Mouse (Mus musculus) testis, postnatal 14 days (tissue): Measurements from ENCODE around the gene Cldn15.
"Not testable (repeated sequence)": the region's sequence is repeated elsewhere in the genome, so short reads cannot be mapped to it uniquely, and the experiment has no call there.

Experiments
- DNase-seq: peaks from one replicate; pipeline ENCODE4 v3.0.0; 2021; ENCODE audit warnings: low spot score

Gene Cldn15

GRCm38 (mm10) chr5:136966331-136966730 is at the start of gene Cldn15:
Cldn15 (plus strand) TSS chr5:136966616.
- DNase-seq, result no peak

- no peak for DNase-seq
Observed at GRCm38 (mm10) chr5:136917613-136918242, 48.7 kb upstream of the Cldn15 start.

GRCm38 (mm10) chr5:136918655-136919472 is 47.6 kb upstream of the Cldn15 start:
- peak; percentile 77 for DNase-seq

- no peak for DNase-seq
Observed at GRCm38 (mm10) chr5:136919546-136920301, 46.7 kb upstream of the Cldn15 start.

- no peak for DNase-seq
Observed at GRCm38 (mm10) chr5:136922830-136923229, 43.6 kb upstream of the Cldn15 start.

DNA sequence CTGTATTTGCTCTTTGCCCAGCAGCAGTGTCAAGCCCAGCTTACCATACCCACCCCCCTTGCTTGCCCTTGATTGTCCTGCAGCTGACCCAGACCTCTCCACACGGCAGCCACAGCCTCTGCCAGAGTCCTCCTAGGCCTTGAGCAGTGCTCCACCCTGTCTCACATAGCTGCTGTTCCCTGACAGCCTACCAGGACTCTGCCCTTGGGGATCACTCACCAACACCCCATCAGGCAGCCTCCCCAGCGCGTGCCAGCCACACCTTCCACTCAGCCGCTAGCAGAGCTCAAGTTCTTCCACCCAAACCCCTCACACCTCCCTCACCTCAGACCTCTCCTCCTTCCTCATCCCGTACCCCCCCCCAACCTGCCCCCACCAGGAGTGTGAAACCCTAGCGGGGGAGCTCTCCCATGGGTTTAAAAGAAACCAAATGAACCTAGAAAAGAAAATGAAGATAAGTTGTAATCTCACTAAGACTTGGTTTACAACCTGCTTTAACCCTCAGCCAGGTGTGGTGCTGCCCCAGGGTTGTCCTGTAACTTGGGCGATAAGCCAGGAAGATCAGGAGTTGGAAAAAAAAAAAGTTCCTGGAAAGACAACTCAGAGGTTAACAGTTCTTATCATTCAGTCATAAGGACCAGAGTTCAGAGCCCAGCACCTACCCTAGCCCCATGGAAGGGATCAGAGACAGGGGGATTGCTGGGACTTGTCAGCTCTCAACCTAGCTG is 42.5 kb upstream of the Cldn15 start:
- DNase-seq, result no peak

DNA sequence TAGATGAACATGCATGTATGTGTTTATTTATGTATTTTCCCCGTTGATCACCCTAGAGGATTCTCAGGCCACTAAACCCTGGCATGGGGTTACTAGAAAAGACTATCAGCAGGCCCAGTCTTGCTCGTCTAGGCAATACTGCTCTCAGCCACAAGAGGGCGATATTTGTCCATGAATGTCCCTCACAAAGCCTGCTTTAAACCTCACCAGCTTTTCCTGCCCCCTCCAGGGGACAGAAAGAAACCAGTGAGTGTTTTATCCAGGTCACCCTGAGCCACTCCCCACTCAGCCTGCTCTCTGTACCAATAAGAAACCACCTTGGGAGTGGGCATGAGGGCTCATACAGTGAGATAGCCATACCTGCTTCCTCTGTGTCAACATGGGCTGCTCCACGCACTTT is 37.3 kb upstream of the Cldn15 start:
- DNase-seq, result peak; percentile 71

GRCm38 (mm10) chr5:136931896-136932295 is 34.5 kb upstream of the Cldn15 start:
- no peak for DNase-seq

DNA sequence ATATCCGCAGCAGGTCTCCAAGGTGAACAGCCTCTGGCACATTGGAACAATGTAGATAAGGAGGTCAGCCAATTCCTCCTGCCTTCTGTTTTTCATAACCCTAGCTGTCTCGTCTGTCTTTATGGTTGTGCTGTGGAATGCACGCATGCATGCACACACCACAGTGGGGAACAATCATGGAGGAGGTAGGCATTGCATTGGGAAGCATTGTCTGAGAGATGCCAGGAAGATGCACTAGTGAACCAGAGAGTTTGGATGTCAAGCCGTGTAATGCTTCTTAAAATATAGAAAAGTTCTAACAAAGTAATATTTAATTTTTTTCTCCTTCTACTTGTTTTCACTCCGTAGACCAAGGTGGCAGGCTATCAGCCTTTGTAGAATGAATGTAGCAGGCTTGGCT is 33.5 kb upstream of the Cldn15 start:
- no peak for DNase-seq

- no peak for DNase-seq
Observed at GRCm38 (mm10) chr5:136933930-136934329, 32.5 kb upstream of the Cldn15 start.

DNA sequence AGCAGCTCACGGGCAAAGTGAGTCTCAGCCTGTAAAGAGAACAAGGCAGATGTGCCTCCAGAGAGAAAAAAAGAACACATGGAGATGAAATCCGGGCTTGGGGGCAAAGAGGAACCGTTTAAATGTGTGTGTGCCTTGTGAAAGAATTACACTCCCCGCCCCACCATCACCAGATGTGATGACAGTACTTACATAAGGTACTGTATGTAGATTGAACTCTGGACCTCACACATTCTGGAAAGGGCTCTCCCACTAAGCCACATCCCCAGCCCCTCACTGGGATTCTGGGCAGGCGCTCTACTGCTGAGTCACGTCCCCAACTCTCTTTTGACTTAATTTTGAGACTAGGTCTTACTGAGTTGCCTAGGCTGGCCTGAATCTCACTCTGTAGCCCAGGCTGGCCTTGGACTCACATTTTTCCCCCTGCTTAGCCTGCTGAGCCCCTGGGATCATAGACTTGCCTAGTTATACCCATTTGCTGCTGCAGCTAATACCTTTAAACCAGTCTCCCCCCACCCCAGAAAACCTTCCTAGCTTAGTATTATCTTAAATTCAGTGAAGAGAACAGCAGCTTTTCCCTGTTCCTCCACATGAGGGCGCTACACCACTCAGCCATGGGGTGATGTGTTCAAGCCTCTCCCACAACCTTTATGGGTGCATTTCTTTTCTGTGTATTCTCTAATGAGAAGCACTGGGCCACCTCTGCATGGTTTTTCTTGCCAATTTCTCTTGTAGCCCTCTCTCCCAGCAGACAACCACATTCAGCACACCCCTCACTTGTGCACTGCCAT is 30.3 kb upstream of the Cldn15 start:
- no peak for DNase-seq

DNA sequence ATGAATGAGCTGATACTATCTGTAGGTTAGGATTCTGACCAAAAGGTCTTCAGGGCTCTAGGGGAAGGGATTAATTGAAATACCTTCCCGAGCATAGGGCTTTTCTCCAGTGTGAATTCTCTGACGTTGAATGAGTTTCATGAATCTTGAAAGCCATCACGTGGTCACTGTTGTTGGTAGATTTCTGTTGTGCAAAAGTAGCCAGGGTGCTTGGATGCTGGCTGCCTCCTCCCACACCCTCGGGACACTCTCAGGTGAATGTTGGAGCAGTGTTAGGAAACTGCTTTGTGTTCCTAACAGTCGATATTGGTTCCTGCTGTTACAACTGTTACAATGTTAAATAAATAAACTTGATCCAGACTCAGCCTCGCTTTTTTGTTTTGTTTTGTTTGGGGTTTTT is 29.7 kb upstream of the Cldn15 start:
- no peak for DNase-seq

DNA sequence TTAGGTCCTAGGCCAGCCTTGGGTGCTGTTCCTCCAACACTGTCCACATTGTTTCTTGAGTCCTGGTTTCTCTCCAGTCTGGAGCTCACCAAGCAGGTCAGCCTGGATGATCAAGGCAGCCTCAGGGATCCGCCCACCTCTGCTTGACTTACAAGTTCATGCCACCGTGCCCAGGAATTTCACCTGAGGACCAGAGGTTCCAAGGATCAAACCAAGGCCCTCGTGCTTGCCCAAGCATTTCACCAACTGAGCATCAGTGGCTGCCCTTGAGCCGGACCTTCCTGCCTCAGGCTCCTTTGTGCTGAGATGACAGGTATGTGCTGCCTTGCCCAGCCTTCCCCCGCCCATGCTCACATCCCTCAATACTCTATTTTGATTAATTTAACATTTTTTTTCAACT is 28.8 kb upstream of the Cldn15 start:
- DNase-seq, result no peak

GRCm38 (mm10) chr5:136939284-136939683 is 27.1 kb upstream of the Cldn15 start:
- peak; percentile 60 for DNase-seq

DNA sequence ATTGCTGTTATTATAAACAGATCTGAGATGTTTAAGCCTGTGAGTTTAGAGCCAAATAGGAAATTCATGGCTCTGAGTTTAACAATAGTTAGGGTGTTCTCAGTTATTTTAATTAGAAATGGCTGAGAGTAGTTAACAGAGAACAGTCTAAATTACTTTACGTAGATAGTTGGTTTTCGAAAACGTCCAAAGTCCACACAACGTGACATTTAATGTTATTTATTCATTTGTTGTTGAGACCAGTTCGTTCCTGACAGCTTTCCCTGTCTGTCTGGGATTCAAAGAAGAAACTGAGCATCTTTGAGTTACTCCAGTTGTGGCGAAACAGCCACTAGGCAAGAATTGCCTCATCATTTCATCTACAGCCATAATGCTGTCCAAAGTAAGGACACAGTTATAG is 26.4 kb upstream of the Cldn15 start:
- not testable (repeated sequence) for DNase-seq

DNA sequence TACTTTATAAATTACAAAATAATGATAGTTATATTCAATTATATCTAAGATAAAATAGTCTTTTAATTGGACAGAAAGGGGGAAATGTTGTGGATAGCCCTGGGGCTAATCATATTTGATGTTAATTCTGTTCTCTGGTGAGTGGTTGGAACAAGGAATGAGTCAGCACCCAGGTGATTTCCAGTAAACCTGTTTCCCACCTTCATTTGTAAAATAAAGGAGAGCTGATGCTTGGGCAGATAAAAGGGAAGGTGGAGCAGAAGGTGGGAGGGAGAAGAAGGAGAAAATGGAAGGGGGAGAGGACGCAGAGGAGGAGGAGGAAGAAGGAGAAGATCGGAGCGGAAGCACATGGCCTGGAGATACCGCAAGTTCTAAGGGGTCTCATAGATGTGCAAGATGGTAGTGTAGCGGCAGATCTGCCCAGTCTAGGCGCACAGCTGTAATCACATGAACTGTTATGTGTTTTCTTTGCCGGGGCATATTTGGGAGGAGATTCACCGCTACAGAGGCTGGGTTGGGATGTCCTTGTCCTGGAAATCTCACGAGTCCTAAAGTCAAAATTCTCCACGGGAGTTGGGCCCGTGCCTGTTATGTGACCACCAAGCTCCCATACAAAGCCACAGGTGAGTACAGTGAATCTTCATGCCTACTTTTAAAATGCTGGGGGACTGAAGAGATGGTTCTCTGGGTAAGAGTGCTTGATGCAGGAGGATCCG is 25.4 kb upstream of the Cldn15 start:
- no peak for DNase-seq

DNA sequence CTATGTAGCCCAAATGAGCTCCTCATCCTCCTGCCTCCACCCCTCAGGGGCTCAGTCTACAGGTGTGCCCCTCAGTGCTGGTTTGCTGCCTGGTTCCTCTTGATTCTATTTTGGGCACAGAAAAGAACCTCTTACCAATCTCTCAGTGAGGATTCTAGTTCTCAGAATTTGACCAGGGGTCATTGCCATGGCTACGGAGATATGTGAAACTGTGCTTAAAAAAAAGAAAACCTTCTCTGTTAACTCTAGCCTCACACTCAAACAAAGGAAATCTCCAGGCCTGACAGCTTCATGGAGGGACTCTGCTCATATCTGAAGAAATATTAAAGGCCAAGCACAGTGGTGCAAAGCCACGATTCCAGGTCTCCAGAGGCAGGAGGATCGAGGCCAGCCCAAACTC is 23.6 kb upstream of the Cldn15 start:
- DNase-seq, result no peak

GRCm38 (mm10) chr5:136943382-136943781 is 23.0 kb upstream of the Cldn15 start:
- no peak for DNase-seq

- DNase-seq, result no peak
Observed at GRCm38 (mm10) chr5:136945084-136945483, 21.3 kb upstream of the Cldn15 start.

DNA sequence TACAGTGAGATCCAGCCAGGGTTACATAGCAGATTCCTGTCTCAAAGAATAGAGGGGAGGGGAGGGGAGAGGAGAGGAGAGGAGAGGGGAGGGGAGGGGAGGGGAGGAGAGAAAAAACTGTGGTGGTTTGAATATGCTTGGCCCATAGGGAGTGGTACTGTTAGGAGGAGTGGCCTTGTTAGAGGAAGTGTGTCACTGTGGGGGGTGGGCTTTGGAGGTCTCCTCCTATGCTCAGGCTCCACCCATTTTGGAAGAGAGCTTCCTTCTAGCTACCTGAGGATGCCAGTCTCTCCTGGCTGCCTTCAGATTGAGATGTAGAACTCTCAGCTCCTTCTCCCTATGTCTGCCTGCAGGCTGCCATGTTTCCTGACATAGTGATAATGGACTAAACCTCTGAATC is 18.5 kb upstream of the Cldn15 start:
- no peak for DNase-seq
